Mouse (Mus musculus) olfactory bulb, adult 2 months (tissue): ENCODE results near the gene Lcmt1. TPM values are rescaled to one million over a fixed set of nuclear protein-coding genes. Genes with fewer than 3 reads are reported as not detected.

Source experiments
- H3K27ac ChIP-seq: fragments of 200-500 bp; 2 replicates; pipeline ENCODE4 v1.5.1; 2012; ENCODE audit warnings: low read depth, low read length; ENCODE audit not compliant: insufficient read depth
- H3K4me1 ChIP-seq: fragments of 200-500 bp; 2 replicates; pipeline ENCODE4 v1.6.1; 2012; ENCODE audit warnings: low read length; ENCODE audit not compliant: control insufficient read depth, insufficient read depth
- H3K4me3 ChIP-seq: fragments of 200-500 bp; 2 replicates; pipeline ENCODE4 v1.5.1; 2012; ENCODE audit warnings: mild to moderate bottlenecking, low read depth, low read length, moderate library complexity; ENCODE audit not compliant: insufficient read depth
- CTCF ChIP-seq: fragments of 200-500 bp; IDR thresholded peaks from 2 replicates; pipeline ENCODE4 v1.5.1; 2012; ENCODE audit warnings: low read depth, mild to moderate bottlenecking, low read length, moderate library complexity; ENCODE audit not compliant: insufficient read depth
- POLR2A ChIP-seq: fragments of 200-500 bp; IDR thresholded peaks from 2 replicates; pipeline ENCODE4 v1.6.1; 2012; ENCODE audit warnings: mild to moderate bottlenecking, low read depth, low read length, moderate library complexity; ENCODE audit not compliant: insufficient read depth
- WGBS: fragments of 180-500 bp; shearing (Covaris S2); methylation state at CpG from one replicate; pipeline ENCODE4 v1.1.7; 2018; 5-methylcytosine and 5-hydroxymethylcytosine counted together
- polyA plus RNA-seq: library from polyadenylated mRNA; stranded (reverse); fragments of >200 nt; gene quantifications from 2 replicates; pipeline ENCODE4 v1.2.4, GENCODE M21; 2012; ENCODE audit warnings: low replicate concordance; ENCODE audit not compliant: missing spikeins, insufficient read depth, insufficient read length

The Lcmt1 gene
- polyA plus RNA-seq, 1 experiment = not detected

GRCm38 (mm10) chr7:123389686-123390280 is 20.2 kb downstream of the Lcmt1 start:
- no peak overlapping the region for H3K27ac ChIP-seq
- no peak for TF ChIP-seq CTCF
- no peak for TF ChIP-seq POLR2A

GRCm38 (mm10) chr7:123394271-123394670 is 24.7 kb downstream of the Lcmt1 start:
- Histone ChIP-seq H3K4me1 (no peaks in the 10 kb centered on the region), H3K27ac (no peak overlapping the region), H3K4me3 (no peak overlapping the region)
- WGBS = 90% methylated on average over 6 of the region's 6 CpGs
- no peak for TF ChIP-seq POLR2A
- no peak for TF ChIP-seq CTCF

More at GRCm38 (mm10) chr7:123389686-123390280, 20.2 kb downstream of the Lcmt1 start:
- H3K4me1 ChIP-seq = no peaks in the 10 kb centered on the region; the same call in 1 of the 2 replicates
- no peak overlapping the region for H3K4me3 ChIP-seq
- 93% methylated on average over 6 of the region's 6 CpGs for WGBS

- no peaks in the 10 kb centered on the region for H3K4me1 ChIP-seq
- WGBS = 79% methylated on average over 5 of the region's 5 CpGs
- no peak overlapping the region for H3K27ac ChIP-seq
- TF ChIP-seq CTCF (no peak), POLR2A (no peak)
- no peak overlapping the region for H3K4me3 ChIP-seq
Observed at GRCm38 (mm10) chr7:123396900-123397299, 27.3 kb downstream of the Lcmt1 start.

GRCm38 (mm10) chr7:123397369-123397768 is 27.8 kb downstream of the Lcmt1 start:
- 80% methylated on average over 8 of the region's 8 CpGs for WGBS
- H3K4me3 ChIP-seq = no peak overlapping the region

GRCm38 (mm10) chr7:123397931-123398330 is 28.3 kb downstream of the Lcmt1 start:
- TF ChIP-seq POLR2A (no peak), CTCF (no peak)
- H3K27ac ChIP-seq = no peak overlapping the region
- 94% methylated on average over 8 of the region's 8 CpGs for WGBS
- H3K4me1 ChIP-seq = no peaks in the 10 kb centered on the region
- no peak overlapping the region for H3K4me3 ChIP-seq

More at GRCm38 (mm10) chr7:123397369-123397768, 27.8 kb downstream of the Lcmt1 start:
- no peaks in the 10 kb centered on the region for H3K4me1 ChIP-seq
- H3K27ac ChIP-seq = no peak overlapping the region
- TF ChIP-seq CTCF (no peak), POLR2A (no peak)

- no peaks in the 10 kb centered on the region for H3K4me1 ChIP-seq
- no peak overlapping the region for H3K27ac ChIP-seq
- TF ChIP-seq CTCF = no peak
- TF ChIP-seq POLR2A = no peak
- no peak overlapping the region for H3K4me3 ChIP-seq
- WGBS = 22% methylated on average over 7 of the region's 7 CpGs
Observed at GRCm38 (mm10) chr7:123398828-123399227, 29.2 kb downstream of the Lcmt1 start.

- Histone ChIP-seq H3K27ac (no peak overlapping the region), H3K4me1 (no peaks in the 10 kb centered on the region), H3K4me3 (no peak overlapping the region)
- 85% methylated on average over 4 of the region's 4 CpGs for WGBS
- TF ChIP-seq POLR2A (no peak), CTCF (no peak)
Observed at GRCm38 (mm10) chr7:123399286-123399685, 29.7 kb downstream of the Lcmt1 start.

- TF ChIP-seq POLR2A (no peak), CTCF (no peak)
- no peak overlapping the region for H3K27ac ChIP-seq
- H3K4me3 ChIP-seq = no peak overlapping the region
- 59% methylated on average over 3 of the region's 3 CpGs for WGBS
- no peaks in the 10 kb centered on the region for H3K4me1 ChIP-seq
Observed at GRCm38 (mm10) chr7:123401121-123401520, 31.5 kb downstream of the Lcmt1 start.

GRCm38 (mm10) chr7:123404198-123404597 is 34.6 kb downstream of the Lcmt1 start:
- no peak for TF ChIP-seq POLR2A
- no peak for TF ChIP-seq CTCF
- WGBS = 89% methylated on average over 6 of the region's 6 CpGs
- H3K27ac ChIP-seq = no peak overlapping the region
- H3K4me1 ChIP-seq = no peaks in the 10 kb centered on the region
- H3K4me3 ChIP-seq = no peak overlapping the region

- Histone ChIP-seq H3K4me3 (no peak overlapping the region), H3K4me1 (no peaks in the 10 kb centered on the region), H3K27ac (no peak overlapping the region)
- 71% methylated on average over 3 of the region's 3 CpGs for whole genome bisulfite sequencing
- no peak for TF ChIP-seq POLR2A
- TF ChIP-seq CTCF = no peak
Observed at GRCm38 (mm10) chr7:123405619-123406018, 36.0 kb downstream of the Lcmt1 start.
